Mouse (Mus musculus) brain, adult 2 months (tissue): ENCODE measurements around the gene Gprin1.
"Not testable (repeated sequence)": the region's sequence is repeated elsewhere in the genome, so short reads cannot be mapped to it uniquely, and the experiment has no call there.

Experiments
- DNase-seq: peaks from one replicate; pipeline ENCODE4 v3.0.0; 2011; ENCODE audit warnings: low read depth, low spot score

The Gprin1 gene

GRCm38 (mm10) chr13:54749864-54750411, at the start of gene Gprin1:
TSS of gene Gprin1 (minus strand) at chr13:54749874.
- DNase-seq = peak; percentile 81

GRCm38 (mm10) chr13:54798740-54799139, 49.1 kb upstream of the Gprin1 start:
- DNase-seq = peak; percentile 72

- peak; percentile 69 for DNase-seq
These were observed 48.4 kb upstream of the Gprin1 start for GRCm38 (mm10) chr13:54797861-54798643.

- DNase-seq = peak; percentile 78
These were observed 47.7 kb upstream of the Gprin1 start for GRCm38 (mm10) chr13:54797356-54797755.

GRCm38 (mm10) chr13:54794843-54795242, 45.2 kb upstream of the Gprin1 start:
- peak; percentile 29 for DNase-seq

- peak; percentile 66 for DNase-seq
These were observed 44.4 kb upstream of the Gprin1 start for GRCm38 (mm10) chr13:54794002-54794577.

GRCm38 (mm10) chr13:54792259-54793230, 42.9 kb upstream of the Gprin1 start:
- peak; percentile 37 for DNase-seq

- DNase-seq = peak; percentile 92
These were observed 40.1 kb upstream of the Gprin1 start for GRCm38 (mm10) chr13:54789561-54790397.

GRCm38 (mm10) chr13:54788740-54789560, 39.3 kb upstream of the Gprin1 start, which contains the start of gene Tspan17:
TSS of gene Tspan17 (plus strand) at chr13:54789377.
- peak; percentile 98 for DNase-seq

GRCm38 (mm10) chr13:54787591-54787990, 37.9 kb upstream of the Gprin1 start:
- not testable (repeated sequence) for DNase-seq

- DNase-seq = no peak
These were observed 34.0 kb upstream of the Gprin1 start, which contains the start of gene Eif4e1b for GRCm38 (mm10) chr13:54783698-54784097. TSS of gene Eif4e1b (plus strand) at chr13:54783998.

GRCm38 (mm10) chr13:54783235-54783634, 33.6 kb upstream of the Gprin1 start:
- DNase-seq = no peak

- peak; percentile 73 for DNase-seq
These were observed 31.4 kb upstream of the Gprin1 start for GRCm38 (mm10) chr13:54781086-54781485.

GRCm38 (mm10) chr13:54780592-54780991, 30.9 kb upstream of the Gprin1 start:
- DNase-seq = peak; percentile 93

GRCm38 (mm10) chr13:54767012-54767411, 17.3 kb upstream of the Gprin1 start:
- DNase-seq = no peak

- peak; percentile 93 for DNase-seq
These were observed 16.6 kb upstream of the Gprin1 start, which contains the start of gene Sncb for GRCm38 (mm10) chr13:54766192-54766768. TSS of gene Sncb (minus strand) at chr13:54766595.

- DNase-seq = peak; percentile 82
These were observed 15.9 kb upstream of the Gprin1 start for GRCm38 (mm10) chr13:54765281-54766191.

- no peak for DNase-seq
These were observed 11.2 kb upstream of the Gprin1 start for GRCm38 (mm10) chr13:54760906-54761305.
